Mouse (Mus musculus): Measurements from ENCODE around the gene Chsy1.

Chsy1 gene

GRCm38 (mm10) chr7:66215911-66216310 is 106.6 kb downstream of the Chsy1 start:
- peak; percentile 73 for DNase-seq

GRCm38 (mm10) chr7:66217011-66217410 is 107.7 kb downstream of the Chsy1 start:
- DNase-seq, result peak; percentile 75

GRCm38 (mm10) chr7:66217531-66218094 is 108.3 kb downstream of the Chsy1 start:
- peak; percentile 93 for DNase-seq

- peak; percentile 98 for DNase-seq
These were observed 109.1 kb downstream of the Chsy1 start for GRCm38 (mm10) chr7:66218193-66219014.

DNA sequence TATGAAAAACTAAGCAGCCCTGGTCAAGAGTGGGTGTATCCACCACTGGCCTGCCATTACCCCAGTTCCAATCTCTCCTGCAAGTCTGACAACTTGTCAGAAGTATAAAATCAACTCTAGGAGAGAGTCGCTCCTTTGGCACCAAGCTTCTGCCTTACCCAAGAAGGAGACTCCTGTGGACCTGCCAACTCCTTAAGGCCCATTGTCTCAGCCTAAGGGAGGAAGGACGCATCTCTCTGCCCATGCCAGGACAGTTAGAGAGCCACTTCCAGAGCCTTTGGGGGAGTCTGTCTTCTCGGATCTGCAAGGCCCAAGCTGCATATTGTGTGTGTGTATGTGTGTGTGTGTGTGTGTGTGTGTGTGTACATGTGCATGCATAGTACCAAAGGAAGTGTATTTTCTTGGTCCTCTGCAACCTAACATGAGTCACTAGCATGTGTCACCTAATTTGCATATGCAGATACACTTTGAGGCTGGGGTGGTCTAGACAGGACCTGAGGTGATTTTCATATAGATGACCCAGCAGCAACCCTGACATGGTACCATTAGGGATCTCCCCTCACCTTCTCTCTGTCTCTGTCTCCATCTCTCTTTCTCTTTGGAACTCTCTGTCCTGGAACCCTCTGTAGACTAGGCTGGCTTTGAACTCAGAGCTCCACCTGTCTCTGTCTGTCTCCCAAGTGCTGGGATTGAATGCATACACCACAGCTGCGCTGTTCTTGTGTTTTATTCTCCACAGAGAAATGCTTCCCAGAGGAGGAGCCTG is 109.9 kb downstream of the Chsy1 start:
- peak; percentile 82 for DNase-seq

- peak; percentile 69 for DNase-seq
These were observed 110.5 kb downstream of the Chsy1 start for GRCm38 (mm10) chr7:66219794-66220227.

DNA sequence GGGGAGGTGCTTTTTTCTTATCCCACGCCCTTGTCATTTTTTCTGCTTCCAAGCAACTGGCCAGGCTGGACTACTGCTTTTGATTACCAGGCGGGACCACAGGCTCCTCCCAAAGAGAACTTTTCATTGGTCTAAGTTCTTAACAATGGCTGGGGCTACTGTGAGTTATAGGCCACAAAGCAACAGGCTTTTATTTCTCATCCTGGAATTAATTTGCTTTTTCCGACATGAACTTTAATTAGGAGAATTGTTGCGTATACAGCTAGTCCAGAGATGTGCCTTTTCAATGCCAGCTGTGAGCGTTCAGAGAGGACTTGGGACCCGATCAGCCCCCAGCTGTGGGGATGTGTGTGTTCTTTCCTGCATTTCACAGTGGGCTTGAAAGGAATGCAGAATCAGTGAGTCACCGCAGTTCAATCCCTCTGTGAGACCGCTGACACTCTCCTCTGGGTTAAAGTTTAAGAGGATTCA is 113.3 kb downstream of the Chsy1 start:
- DNase-seq, result peak; percentile 85
